Mouse (Mus musculus): ENCODE results near the gene Cracr2a. TPM values are rescaled to one million over a fixed set of nuclear protein-coding genes. Genes with fewer than 3 reads are reported as not detected.

Gene Cracr2a
- polyA plus RNA-seq, 1 experiment from 2014 or later, result 0.96 TPM

DNA sequence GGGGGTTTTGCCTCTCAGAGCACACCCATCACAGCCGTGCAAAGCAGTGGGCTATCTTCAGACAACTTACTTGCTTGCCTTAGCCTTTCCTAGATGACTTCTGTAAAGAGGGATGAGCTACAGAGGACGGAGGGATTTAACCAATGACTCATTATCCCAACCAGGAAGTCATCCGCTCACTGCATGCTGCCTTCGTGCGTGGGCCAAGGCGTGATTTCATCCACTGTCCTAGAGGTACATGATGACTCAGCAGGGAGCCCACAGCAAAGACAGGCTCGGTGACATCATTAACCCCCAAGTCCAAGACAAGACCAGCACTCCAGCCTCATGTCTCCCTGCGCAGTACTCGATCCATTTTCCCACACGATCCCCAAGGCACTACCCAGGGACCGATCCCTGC lies 96.0 kb downstream of the Cracr2a start:
- no peak for TF ChIP-seq CTCF (IDR thresholded peaks at IDR 0.05; ENCODE audit: low read depth)
- WGBS, result 94% methylated on average over 11 of the region's 11 CpGs
- no peak for DNase-seq (ENCODE audit: low spot score)
- no peak for ATAC-seq (replicated peaks; ENCODE audit: low FRiP score, low read depth)
- Histone ChIP-seq H3K4me3 (replicated peaks; ENCODE audit: low read depth, low read length) (no peak overlapping the region), H3K4me1 (replicated peaks; ENCODE audit: insufficient read depth, low read length) (no peaks in the 10 kb centered on the region), H3K36me3 (ENCODE audit: insufficient read depth, low read length) (no peaks in the 10 kb centered on the region), H3K27ac (no peak overlapping the region), H3K9me3 (replicated peaks; ENCODE audit: low read length) (no peaks in the 10 kb centered on the region), H3K9ac (ENCODE audit: low read depth, low read length) (no peak overlapping the region), H3K27me3 (ENCODE audit: insufficient read depth, low read length) (no peaks in the 10 kb centered on the region), H3K4me2 (ENCODE audit: low read length) (no peak overlapping the region)

DNA sequence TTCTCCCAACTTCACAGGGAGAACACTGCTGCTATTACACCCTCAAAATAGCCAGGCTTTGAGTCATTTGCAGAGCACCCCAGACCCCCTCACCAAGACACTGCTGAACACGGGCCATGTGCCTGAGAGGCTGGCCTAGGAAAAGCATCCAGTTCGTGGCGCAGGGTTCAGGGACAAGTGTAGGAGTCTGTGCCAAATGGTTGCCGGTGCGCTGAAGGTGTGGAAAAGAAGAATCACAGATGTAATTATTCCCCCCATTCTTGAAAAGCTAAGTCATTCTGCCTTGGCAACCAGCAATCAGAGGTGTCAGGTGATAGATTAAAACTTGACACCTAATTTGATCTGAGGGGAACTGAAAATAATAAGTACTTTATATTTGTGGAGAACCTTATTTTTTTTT lies 98.3 kb downstream of the Cracr2a start:
- H3K27me3 ChIP-seq (ENCODE audit: insufficient read depth, low read length), result no peaks in the 10 kb centered on the region
- H3K4me1 ChIP-seq (replicated peaks; ENCODE audit: insufficient read depth, low read length), result no peaks in the 10 kb centered on the region
- no peaks in the 10 kb centered on the region for H3K9me3 ChIP-seq (replicated peaks; ENCODE audit: low read length)
- no peak overlapping the region for H3K27ac ChIP-seq
- DNase-seq (ENCODE audit: low spot score) (no peak), ATAC-seq (replicated peaks; ENCODE audit: low FRiP score, low read depth) (no peak)
- no peak overlapping the region for H3K9ac ChIP-seq (ENCODE audit: low read depth, low read length)
- no peaks in the 10 kb centered on the region for H3K36me3 ChIP-seq (ENCODE audit: insufficient read depth, low read length)
- 61% methylated on average over 5 of the region's 5 CpGs for WGBS
- no peak overlapping the region for H3K4me3 ChIP-seq (replicated peaks; ENCODE audit: low read depth, low read length)
- H3K4me2 ChIP-seq (ENCODE audit: low read length), result no peak overlapping the region
- TF ChIP-seq CTCF (IDR thresholded peaks at IDR 0.05; ENCODE audit: low read depth), result no peak

DNA sequence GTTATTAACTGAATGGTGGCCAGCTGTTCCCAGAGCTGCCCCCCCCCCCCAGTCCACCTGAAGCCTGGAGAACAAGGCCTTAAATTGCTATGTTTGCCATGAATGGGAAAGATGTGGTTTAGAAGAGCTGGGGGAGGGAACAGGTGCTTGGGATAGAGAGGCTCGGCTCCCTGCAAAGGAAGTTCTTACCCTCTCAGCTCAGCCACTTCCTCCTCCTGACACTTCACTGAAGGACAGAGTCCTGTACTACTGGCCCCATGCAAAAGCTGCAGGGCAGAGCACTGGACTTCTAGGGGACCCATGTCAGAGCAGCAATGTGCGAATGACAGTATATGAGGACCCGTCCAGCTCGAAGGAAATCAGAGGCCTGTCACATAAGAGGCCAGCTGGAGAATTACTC lies 98.8 kb downstream of the Cracr2a start:
- Histone ChIP-seq H3K9ac (ENCODE audit: low read depth, low read length) (no peak overlapping the region), H3K27me3 (ENCODE audit: insufficient read depth, low read length) (no peaks in the 10 kb centered on the region), H3K4me2 (ENCODE audit: low read length) (no peak overlapping the region), H3K27ac (no peak overlapping the region), H3K4me3 (replicated peaks; ENCODE audit: low read depth, low read length) (no peak overlapping the region), H3K9me3 (replicated peaks; ENCODE audit: low read length) (no peaks in the 10 kb centered on the region), H3K36me3 (ENCODE audit: insufficient read depth, low read length) (no peaks in the 10 kb centered on the region), H3K4me1 (replicated peaks; ENCODE audit: insufficient read depth, low read length) (no peaks in the 10 kb centered on the region)
- ATAC-seq (replicated peaks; ENCODE audit: low FRiP score, low read depth), result no peak
- DNase-seq (ENCODE audit: low spot score), result no peak
- 83% methylated on average over 4 of the region's 4 CpGs for WGBS
- TF ChIP-seq CTCF (IDR thresholded peaks at IDR 0.05; ENCODE audit: low read depth), result no peak

DNA sequence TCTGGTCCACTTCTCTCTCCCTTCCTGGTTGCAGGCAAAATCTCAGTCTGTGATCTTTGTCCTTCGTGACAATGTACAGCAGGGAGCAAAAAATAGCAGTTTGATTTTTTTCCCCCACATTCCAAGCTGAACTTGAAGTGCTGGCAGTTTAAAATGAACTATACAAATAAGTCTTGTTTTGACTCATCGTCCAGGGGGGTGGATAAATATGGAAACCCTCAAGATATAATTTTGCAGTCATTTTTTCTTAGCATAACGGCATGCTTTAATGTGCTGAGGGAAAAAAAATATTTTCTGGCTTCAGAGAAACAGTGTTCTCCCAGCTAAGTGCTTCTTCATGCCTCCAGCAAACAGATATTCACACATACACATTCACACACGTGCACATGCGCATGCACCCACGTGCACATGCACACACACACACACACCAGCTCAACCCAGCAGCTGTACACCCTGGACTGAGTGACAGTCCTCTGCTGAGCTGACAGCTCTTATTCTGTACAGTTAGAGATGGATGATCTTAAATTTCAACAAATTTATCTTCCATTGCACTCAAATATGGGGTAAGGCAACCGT lies 100.7 kb downstream of the Cracr2a start:
- no peaks in the 10 kb centered on the region for H3K9me3 ChIP-seq (replicated peaks; ENCODE audit: low read length)
- no peak overlapping the region for H3K4me3 ChIP-seq (replicated peaks; ENCODE audit: low read depth, low read length)
- no peak overlapping the region for H3K4me2 ChIP-seq (ENCODE audit: low read length)
- no peaks in the 10 kb centered on the region for H3K27me3 ChIP-seq (ENCODE audit: insufficient read depth, low read length)
- DNase-seq (ENCODE audit: low spot score) (no peak), ATAC-seq (replicated peaks; ENCODE audit: low FRiP score, low read depth) (no peak)
- H3K4me1 ChIP-seq (replicated peaks; ENCODE audit: insufficient read depth, low read length), result no peaks in the 10 kb centered on the region
- no peak overlapping the region for H3K27ac ChIP-seq
- 73% methylated on average over 7 of the region's 7 CpGs for WGBS
- no peak for TF ChIP-seq CTCF (IDR thresholded peaks at IDR 0.05; ENCODE audit: low read depth)
- H3K36me3 ChIP-seq (ENCODE audit: insufficient read depth, low read length), result no peaks in the 10 kb centered on the region
- no peak overlapping the region for H3K9ac ChIP-seq (ENCODE audit: low read depth, low read length)

DNA sequence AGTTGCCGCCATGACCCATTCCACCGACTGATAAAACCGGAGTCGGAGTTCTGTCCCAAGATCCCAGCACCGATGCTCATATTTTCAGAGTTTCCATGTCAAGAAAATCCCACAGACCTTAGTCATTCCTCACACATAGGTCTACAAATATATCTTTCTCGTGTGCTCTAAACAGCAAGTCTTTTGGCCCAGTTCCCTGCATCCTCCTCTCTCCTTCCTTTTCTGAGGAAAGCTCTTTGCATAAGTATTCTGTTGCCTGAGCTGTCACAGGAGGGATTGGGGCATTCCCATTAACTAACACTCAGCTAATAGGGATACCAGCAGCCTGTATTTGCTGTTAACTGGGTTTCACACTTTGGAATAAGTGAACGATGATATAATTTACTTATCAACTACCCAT lies 102.1 kb downstream of the Cracr2a start:
- 76% methylated on average over 7 of the region's 7 CpGs for WGBS
- DNase-seq (ENCODE audit: low spot score) (no peak), ATAC-seq (replicated peaks; ENCODE audit: low FRiP score, low read depth) (no peak)
- Histone ChIP-seq H3K9me3 (replicated peaks; ENCODE audit: low read length) (no peaks in the 10 kb centered on the region), H3K4me1 (replicated peaks; ENCODE audit: insufficient read depth, low read length) (no peaks in the 10 kb centered on the region), H3K9ac (ENCODE audit: low read depth, low read length) (no peak overlapping the region), H3K36me3 (ENCODE audit: insufficient read depth, low read length) (no peaks in the 10 kb centered on the region), H3K4me2 (ENCODE audit: low read length) (no peak overlapping the region), H3K27me3 (ENCODE audit: insufficient read depth, low read length) (no peaks in the 10 kb centered on the region), H3K27ac (no peak overlapping the region), H3K4me3 (replicated peaks; ENCODE audit: low read depth, low read length) (no peak overlapping the region)
- no peak for TF ChIP-seq CTCF (IDR thresholded peaks at IDR 0.05; ENCODE audit: low read depth)

DNA sequence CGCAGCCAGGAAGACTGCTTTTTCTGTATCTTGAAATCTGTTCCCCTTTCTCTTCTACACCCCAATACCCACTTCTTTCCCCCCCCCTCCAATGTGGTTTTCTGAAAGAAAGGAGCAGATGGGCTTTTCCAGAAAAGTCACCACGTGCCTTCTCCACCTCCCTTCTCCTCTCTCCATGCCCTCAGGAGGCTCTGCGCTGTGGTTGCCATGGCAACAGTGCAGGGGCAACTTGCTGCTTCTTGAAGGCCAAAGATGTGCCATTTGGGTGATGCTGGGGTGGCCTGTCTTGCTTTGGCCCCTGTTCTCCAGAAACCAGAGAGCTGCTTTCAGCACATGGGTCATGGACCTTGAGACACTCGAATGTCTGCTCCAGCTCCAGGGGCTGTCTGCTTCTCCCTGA lies 108.2 kb downstream of the Cracr2a start:
- H3K9ac ChIP-seq (ENCODE audit: low read depth, low read length), result no peak overlapping the region
- 56% methylated on average over 4 of the region's 4 CpGs for WGBS
- no peaks in the 10 kb centered on the region for H3K4me1 ChIP-seq (replicated peaks; ENCODE audit: insufficient read depth, low read length)
- DNase-seq (ENCODE audit: low spot score), result no peak
- H3K36me3 ChIP-seq (ENCODE audit: insufficient read depth, low read length), result no peaks in the 10 kb centered on the region
- H3K27ac ChIP-seq, result no peak overlapping the region
- no peak for TF ChIP-seq CTCF (IDR thresholded peaks at IDR 0.05; ENCODE audit: low read depth)
- H3K27me3 ChIP-seq (ENCODE audit: insufficient read depth, low read length), result no peaks in the 10 kb centered on the region
- no peak for ATAC-seq (replicated peaks; ENCODE audit: low FRiP score, low read depth)
- H3K4me2 ChIP-seq (ENCODE audit: low read length), result no peak overlapping the region
- H3K4me3 ChIP-seq (replicated peaks; ENCODE audit: low read depth, low read length), result no peak overlapping the region
- no peaks in the 10 kb centered on the region for H3K9me3 ChIP-seq (replicated peaks; ENCODE audit: low read length)

DNA sequence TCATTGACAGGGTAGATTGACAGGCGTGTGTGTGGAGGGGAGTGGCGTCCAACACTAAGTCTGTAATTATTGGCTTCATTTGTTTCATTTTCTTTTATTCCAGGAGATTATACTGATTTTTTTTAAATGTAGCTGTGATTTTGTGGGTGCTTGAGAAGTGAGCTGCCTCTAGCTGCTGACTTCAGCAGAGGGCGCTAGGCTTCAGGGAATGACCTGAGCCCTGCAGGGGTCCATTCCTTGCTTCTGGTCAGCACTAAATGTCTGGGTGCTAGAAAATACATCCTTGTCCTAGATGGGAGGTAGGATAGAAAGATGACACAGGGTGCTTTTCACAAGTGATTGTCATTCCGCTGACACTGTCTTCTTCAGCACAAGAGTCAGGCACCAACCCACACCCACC lies 108.9 kb downstream of the Cracr2a start:
- Histone ChIP-seq H3K4me3 (replicated peaks; ENCODE audit: low read depth, low read length) (no peak overlapping the region), H3K27ac (no peak overlapping the region), H3K9ac (ENCODE audit: low read depth, low read length) (no peak overlapping the region), H3K9me3 (replicated peaks; ENCODE audit: low read length) (no peaks in the 10 kb centered on the region), H3K4me1 (replicated peaks; ENCODE audit: insufficient read depth, low read length) (no peaks in the 10 kb centered on the region), H3K36me3 (ENCODE audit: insufficient read depth, low read length) (no peaks in the 10 kb centered on the region), H3K4me2 (ENCODE audit: low read length) (no peak overlapping the region), H3K27me3 (ENCODE audit: insufficient read depth, low read length) (no peaks in the 10 kb centered on the region)
- ATAC-seq (replicated peaks; ENCODE audit: low FRiP score, low read depth) (no peak), DNase-seq (ENCODE audit: low spot score) (no peak)
- WGBS, result 97% methylated on average over 4 of the region's 4 CpGs
- peak; percentile 35; the same call in 1 of the 2 replicates for TF ChIP-seq CTCF (IDR thresholded peaks at IDR 0.05; ENCODE audit: low read depth)

Measured in kidney, postnatal 0 days (tissue).